Mouse (Mus musculus): Measurements from ENCODE around the gene Gm2916. TPM values are rescaled to one million over a fixed set of nuclear protein-coding genes. Genes with fewer than 3 reads are reported as not detected.
"Not testable (repeated sequence)": the region's sequence is repeated elsewhere in the genome, so short reads cannot be mapped to it uniquely, and the experiment has no call there.

Gm2916 gene
- polyA plus RNA-seq (2016; fragmentation: Nextera tagmentation; extraction: Ambion mirVana): not detected in 2 replicates

DNA sequence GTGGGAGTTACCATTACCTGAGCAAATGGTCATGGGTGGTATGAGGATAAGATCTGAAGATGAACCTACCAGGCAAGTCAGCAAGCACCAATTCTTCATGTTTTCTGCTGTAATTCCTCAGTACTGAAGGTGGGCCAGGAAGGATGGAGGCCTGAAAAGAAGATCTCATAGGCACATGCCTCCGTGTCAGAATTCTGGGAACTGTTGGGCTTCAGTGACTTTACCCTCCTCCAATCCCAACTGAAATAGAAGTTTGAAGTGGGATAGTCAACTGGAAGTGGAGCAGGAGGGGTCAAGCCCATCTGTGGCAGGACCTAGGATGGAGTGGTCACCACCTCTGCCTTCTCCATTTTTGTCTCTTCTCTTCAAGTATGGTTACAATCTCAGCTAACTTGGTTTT, at the start of gene Gm2916:
Gene Gm2916, plus strand, starts transcription at position 301 of the 400 bp plus-strand sequence.
- not testable (repeated sequence) for H3K9me3 ChIP-seq (replicated peaks); H3K27me3 ChIP-seq (ENCODE audit: low read depth, poor library complexity, severe bottlenecking); DNase-seq (ENCODE audit: low spot score); H3K4me3 ChIP-seq; H3K4me1 ChIP-seq; H3K36me3 ChIP-seq; H3K27ac ChIP-seq
- WGBS: no CpG with 5 or more reads among the region's 1 CpGs

DNA sequence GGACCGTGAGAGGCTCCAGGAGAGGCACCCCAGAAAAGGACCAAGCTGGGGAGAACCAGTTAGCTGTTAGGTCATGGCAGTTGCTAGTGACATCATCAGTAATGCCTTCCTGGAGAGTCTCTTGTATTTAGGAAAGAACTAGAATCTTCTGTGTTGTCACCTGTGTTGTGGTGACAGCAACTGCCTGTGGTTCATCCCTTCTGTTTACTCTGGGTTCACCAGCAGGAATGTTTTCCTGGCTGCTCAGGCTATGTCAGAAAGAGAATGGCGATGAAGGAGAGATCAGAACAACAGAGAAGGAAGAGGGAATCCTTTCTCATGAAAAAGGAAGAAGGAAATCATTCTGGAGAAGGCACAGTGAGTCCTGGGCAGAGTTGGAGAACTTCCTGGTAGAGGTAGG, 38.0 kb upstream of the Gm2916 start, which contains the start of gene Gm3033:
Gene Gm3033, plus strand, starts transcription at position 301 of the 400 bp plus-strand sequence.
- not testable (repeated sequence) for H3K4me3 ChIP-seq; H3K27me3 ChIP-seq (ENCODE audit: low read depth, poor library complexity, severe bottlenecking); DNase-seq (ENCODE audit: low spot score); H3K36me3 ChIP-seq; H3K4me1 ChIP-seq; H3K27ac ChIP-seq; H3K9me3 ChIP-seq (replicated peaks)
- WGBS: no CpG with 5 or more reads among the region's 2 CpGs

- H3K4me1 ChIP-seq; H3K4me3 ChIP-seq; H3K27ac ChIP-seq; DNase-seq (ENCODE audit: low spot score); H3K9me3 ChIP-seq (replicated peaks); H3K27me3 ChIP-seq (ENCODE audit: low read depth, poor library complexity, severe bottlenecking); H3K36me3 ChIP-seq: not testable (repeated sequence)
- 80% methylated on average over 1 of the region's 2 CpGs for WGBS
These were observed 47.5 kb downstream of the Gm2916 start, which contains the start of gene Gm3029 for GRCm38 (mm10) chr14:3931456-3931855. Gene Gm3029 (plus strand): TSS chr14:3931756.

GRCm38 (mm10) chr14:3963247-3963646, 79.3 kb downstream of the Gm2916 start, which contains the start of gene Gm3095:
Gene Gm3095 (plus strand): TSS chr14:3963547.
- not testable (repeated sequence) for H3K4me1 ChIP-seq; H3K36me3 ChIP-seq; DNase-seq (ENCODE audit: low spot score); H3K9me3 ChIP-seq (replicated peaks); H3K27ac ChIP-seq; H3K27me3 ChIP-seq (ENCODE audit: low read depth, poor library complexity, severe bottlenecking); H3K4me3 ChIP-seq
- WGBS: no CpG with 5 or more reads among the region's 2 CpGs

Other genes with a start within 250 kb of the Gm2916 start
- gene Gm3012, start 249.7 kb upstream of the Gm2916 start, polyA plus RNA-seq (2016; fragmentation: Nextera tagmentation; extraction: Ambion mirVana): not detected in 2 replicates
- 0.88 and 1.2 TPM in 2 replicates for gene Gm3020, start 232.1 kb upstream of the Gm2916 start, polyA plus RNA-seq (2016; fragmentation: Nextera tagmentation; extraction: Ambion mirVana)
- not detected in 2 replicates for gene Gm3043, start 195.4 kb upstream of the Gm2916 start, polyA plus RNA-seq (2016; fragmentation: Nextera tagmentation; extraction: Ambion mirVana)
- gene Gm3002, start 74.1 kb upstream of the Gm2916 start, polyA plus RNA-seq (2016; fragmentation: Nextera tagmentation; extraction: Ambion mirVana): 0.25 TPM in 1 of 2 replicates, not detected in the other
- gene Gm3033, start 37.9 kb upstream of the Gm2916 start, polyA plus RNA-seq (2016; fragmentation: Nextera tagmentation; extraction: Ambion mirVana): not detected in 2 replicates
- not detected in 2 replicates for gene Gm3029, start 47.6 kb downstream of the Gm2916 start, polyA plus RNA-seq (2016; fragmentation: Nextera tagmentation; extraction: Ambion mirVana)
- gene Gm3095, start 79.4 kb downstream of the Gm2916 start, polyA plus RNA-seq (2016; fragmentation: Nextera tagmentation; extraction: Ambion mirVana): not detected in 2 replicates
- gene Gm3099, start 114.2 kb downstream of the Gm2916 start, polyA plus RNA-seq (2016; fragmentation: Nextera tagmentation; extraction: Ambion mirVana): not detected in 2 replicates
- 0.20 and 0.63 TPM in 2 replicates for gene Gm5796, start 139.8 kb downstream of the Gm2916 start, polyA plus RNA-seq (2016; fragmentation: Nextera tagmentation; extraction: Ambion mirVana)
- not detected in 2 replicates for gene Gm3115, start 199.9 kb downstream of the Gm2916 start, polyA plus RNA-seq (2016; fragmentation: Nextera tagmentation; extraction: Ambion mirVana)
- 0.54 TPM in 1 of 2 replicates, not detected in the other for gene Gm8108, start 226.4 kb downstream of the Gm2916 start, polyA plus RNA-seq (2016; fragmentation: Nextera tagmentation; extraction: Ambion mirVana)

Data from limb, embryonic 10.5 days (tissue).